Mouse (Mus musculus) hindbrain, embryonic 10.5 days (tissue): ENCODE measurements around the gene Utp3. TPM values are rescaled to one million over a fixed set of nuclear protein-coding genes. Genes with fewer than 3 reads are reported as not detected.
"Not testable (repeated sequence)": the region's sequence is repeated elsewhere in the genome, so short reads cannot be mapped to it uniquely, and the experiment has no call there.

Experiments used
- DNase-seq: peaks from one replicate; pipeline ENCODE4 v3.0.0-alpha.2; 2017; ENCODE audit warnings: low spot score
- H3K27ac ChIP-seq: fragments of 300-500 bp; sonication (generic); 2 replicates; pipeline ENCODE4 v1.5.1; 2016; ENCODE audit warnings: mild to moderate bottlenecking, moderate library complexity
- H3K27me3 ChIP-seq: fragments of 300-500 bp; sonication (generic); 2 replicates; pipeline ENCODE4 v1.6.1; 2016; ENCODE audit warnings: mild to moderate bottlenecking; ENCODE audit not compliant: poor library complexity, insufficient read depth, severe bottlenecking
- H3K36me3 ChIP-seq: fragments of 300-500 bp; sonication (generic); 2 replicates; pipeline ENCODE4 v1.6.1; 2016; ENCODE audit warnings: mild to moderate bottlenecking, moderate library complexity
- H3K4me1 ChIP-seq: fragments of 300-500 bp; sonication (generic); replicated peaks from 2 replicates; pipeline ENCODE4 v1.6.1; 2016; ENCODE audit warnings: mild to moderate bottlenecking
- H3K4me3 ChIP-seq: fragments of 300-500 bp; sonication (generic); 2 replicates; pipeline ENCODE4 v1.5.1; 2016; ENCODE audit warnings: mild to moderate bottlenecking, moderate library complexity
- H3K9me3 ChIP-seq: fragments of 300-500 bp; sonication (generic); 2 replicates; pipeline ENCODE4 v1.6.1; 2016; ENCODE audit warnings: mild to moderate bottlenecking, moderate library complexity
- WGBS: fragments of 180-500 bp; shearing (Covaris S2); methylation state at CpG from one replicate; pipeline ENCODE4 v1.1.7; 2016; 5-methylcytosine and 5-hydroxymethylcytosine counted together
- polyA plus RNA-seq: library from polyadenylated mRNA; unstranded; fragments of >200 nt; fragmentation: Nextera tagmentation; extraction: Ambion mirVana; gene quantifications from 2 replicates; pipeline ENCODE4 v1.2.1, GENCODE M21; 2016

The Utp3 gene
- 48.2 and 73.7 TPM in 2 replicates for polyA plus RNA-seq

GRCm38 (mm10) chr5:88554086-88554886, at the start of gene Utp3:
Gene Utp3 (plus strand): TSS chr5:88554462.
- WGBS, result under 1% methylated on average over 76 of the region's 76 CpGs
- Histone ChIP-seq H3K4me3 (peak within 1 kb of the TSS; percentile 91), H3K36me3 (peaks cover 25% of the 10 kb centered on the region)

DNA sequence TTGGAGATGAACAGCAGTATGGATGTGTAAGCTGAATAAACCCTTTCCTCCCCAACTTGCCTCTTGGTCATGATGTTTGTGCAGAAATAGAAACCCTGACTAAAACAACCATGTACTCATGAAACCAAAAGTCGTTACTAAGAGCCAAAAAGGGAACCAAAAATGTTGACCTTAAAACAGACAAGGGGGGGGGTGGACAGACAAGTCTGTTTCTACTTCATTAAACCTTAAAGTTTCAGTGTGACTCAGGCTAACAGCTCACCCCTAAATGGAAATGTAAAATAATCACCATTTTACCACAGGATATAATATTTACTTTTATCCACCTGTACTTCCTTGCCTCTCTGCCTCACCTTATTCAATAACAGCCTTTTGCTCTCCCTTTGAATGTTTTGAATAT, 45.7 kb upstream of the Utp3 start:
- no peak for DNase-seq
- Histone ChIP-seq H3K36me3 (no peaks in the 10 kb centered on the region), H3K27me3 (no peaks in the 10 kb centered on the region), H3K4me3 (no peak overlapping the region), H3K4me1 (no peaks in the 10 kb centered on the region), H3K9me3 (no peaks in the 10 kb centered on the region), H3K27ac (no peak overlapping the region)
- WGBS, result 67% methylated on average over 1 of the region's 1 CpGs

More at GRCm38 (mm10) chr5:88554086-88554886, at the start of gene Utp3:
- H3K27me3 ChIP-seq, result no peaks in the 10 kb centered on the region
- H3K9me3 ChIP-seq, result no peaks in the 10 kb centered on the region
- H3K27ac ChIP-seq, result peak within 1 kb of the TSS; percentile 94
- peak; percentile 96 for DNase-seq
- peaks cover 22% of the 10 kb centered on the region for H3K4me1 ChIP-seq

DNA sequence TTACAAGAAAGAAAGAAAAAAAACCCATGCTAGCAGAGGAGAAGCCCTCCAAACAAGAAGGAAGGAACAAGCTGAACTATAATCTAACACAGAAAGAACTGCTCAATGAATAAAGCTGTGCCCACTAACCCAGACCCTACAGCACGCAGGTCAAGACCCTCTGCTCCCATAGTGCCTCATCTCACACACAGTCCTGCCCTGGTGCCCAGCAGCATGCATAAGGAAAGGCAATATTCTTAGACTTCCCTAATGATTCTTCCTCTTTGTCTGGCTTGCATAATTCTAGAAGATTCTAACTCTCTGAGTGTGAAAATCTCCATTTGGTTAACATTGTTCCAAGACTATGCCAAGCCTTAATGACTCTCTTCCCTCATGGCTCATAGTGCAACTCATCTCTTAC, 45.3 kb upstream of the Utp3 start:
- H3K27me3 ChIP-seq, result no peaks in the 10 kb centered on the region

GRCm38 (mm10) chr5:88519232-88519631, 35.0 kb upstream of the Utp3 start:
- H3K4me3 ChIP-seq, result no peak overlapping the region
- no peaks in the 10 kb centered on the region for H3K27me3 ChIP-seq
- no peak overlapping the region for H3K27ac ChIP-seq
- no peaks in the 10 kb centered on the region for H3K36me3 ChIP-seq
- WGBS, result 11% methylated on average over 2 of the region's 2 CpGs
- DNase-seq, result no peak
- no peaks in the 10 kb centered on the region for H3K4me1 ChIP-seq
- no peaks in the 10 kb centered on the region for H3K9me3 ChIP-seq

More for the DNA sequence above, 45.3 kb upstream of the Utp3 start:
- no peaks in the 10 kb centered on the region for H3K36me3 ChIP-seq
- H3K4me3 ChIP-seq, result no peak overlapping the region
- 85% methylated on average over 1 of the region's 1 CpGs for WGBS
- H3K27ac ChIP-seq, result no peak overlapping the region
- no peaks in the 10 kb centered on the region for H3K4me1 ChIP-seq
- DNase-seq, result no peak
- no peaks in the 10 kb centered on the region for H3K9me3 ChIP-seq

DNA sequence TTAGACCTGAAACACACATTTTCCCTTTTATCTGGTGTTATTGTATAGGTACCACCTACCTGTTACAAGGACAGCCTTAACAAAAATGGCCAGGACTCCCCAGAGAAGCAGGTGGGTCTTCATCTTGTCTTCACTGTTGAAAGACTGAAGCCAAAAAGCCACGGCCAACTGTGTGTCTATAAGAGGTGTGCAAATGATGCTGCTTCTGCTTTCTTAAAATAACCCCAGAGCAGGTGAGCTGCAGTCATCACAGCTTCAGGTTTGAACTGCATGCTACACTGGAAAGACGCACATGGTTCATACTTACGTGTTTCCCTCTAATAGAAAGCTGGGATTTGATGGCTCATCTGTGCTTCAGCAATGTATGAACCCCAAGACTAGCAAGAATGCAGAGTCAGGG, 26.6 kb upstream of the Utp3 start, which contains the start of gene Jchain:
Jchain (minus strand) TSS at position 235 of the 400 bp plus-strand sequence.
- Histone ChIP-seq H3K4me3 (no peak within 1 kb of the TSS), H3K27ac (no peak within 1 kb of the TSS), H3K4me1 (no peaks in the 10 kb centered on the region), H3K9me3 (no peaks in the 10 kb centered on the region), H3K27me3 (no peaks in the 10 kb centered on the region), H3K36me3 (no peaks in the 10 kb centered on the region)
- WGBS, result 90% methylated on average over 3 of the region's 3 CpGs
- DNase-seq, result no peak

DNA sequence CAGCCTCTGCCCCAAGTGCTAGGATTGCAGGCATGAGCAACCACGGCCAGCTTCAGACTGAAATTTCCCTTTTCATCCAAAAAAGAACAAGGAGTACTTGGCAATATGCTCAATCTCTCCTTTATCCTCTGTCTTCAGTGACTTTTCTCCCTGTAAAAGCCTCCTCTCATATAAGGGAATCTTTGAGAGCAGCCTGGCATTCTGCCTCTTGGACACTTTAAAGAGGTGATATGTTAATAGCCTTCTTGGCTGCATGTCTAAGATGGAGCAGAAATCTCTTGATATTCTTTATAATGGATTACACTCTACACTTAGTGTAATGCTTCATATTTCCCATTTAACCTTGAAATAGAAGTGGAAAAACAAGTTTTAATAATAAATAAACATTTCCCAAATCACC, 23.4 kb upstream of the Utp3 start:
- Histone ChIP-seq H3K9me3 (no peaks in the 10 kb centered on the region), H3K4me1 (no peaks in the 10 kb centered on the region), H3K27ac (no peak overlapping the region), H3K27me3 (no peaks in the 10 kb centered on the region), H3K4me3 (no peak overlapping the region), H3K36me3 (no peaks in the 10 kb centered on the region)
- 73% methylated on average over 1 of the region's 1 CpGs for WGBS
- DNase-seq, result no peak

- H3K9me3 ChIP-seq, result no peaks in the 10 kb centered on the region
- H3K4me3 ChIP-seq, result no peak overlapping the region
- no peak overlapping the region for H3K27ac ChIP-seq
- 70% methylated on average over 3 of the region's 3 CpGs for WGBS
- no peaks in the 10 kb centered on the region for H3K27me3 ChIP-seq
- DNase-seq, result no peak
- H3K36me3 ChIP-seq, result no peaks in the 10 kb centered on the region
- H3K4me1 ChIP-seq, result no peaks in the 10 kb centered on the region
Measured at GRCm38 (mm10) chr5:88534697-88535096, 19.6 kb upstream of the Utp3 start.

DNA sequence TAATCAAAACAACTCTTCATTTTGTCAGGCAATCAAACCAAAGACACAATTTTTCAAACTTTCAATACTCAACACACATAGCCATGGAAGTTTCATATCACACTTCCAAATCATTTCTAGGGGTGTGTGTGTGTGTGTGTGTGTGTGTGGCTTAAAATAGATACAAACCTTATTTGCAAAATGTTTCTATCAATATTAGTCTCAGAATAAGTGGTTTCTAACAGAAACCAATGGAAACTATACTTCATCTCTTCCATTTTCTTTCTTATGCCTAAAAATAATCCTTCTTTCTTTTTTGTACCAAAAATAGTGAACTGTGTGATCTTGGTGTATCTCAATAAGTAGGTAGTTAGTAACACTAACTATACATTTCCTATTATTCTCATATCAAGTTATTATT, 13.4 kb upstream of the Utp3 start:
- DNase-seq, result no peak

DNA sequence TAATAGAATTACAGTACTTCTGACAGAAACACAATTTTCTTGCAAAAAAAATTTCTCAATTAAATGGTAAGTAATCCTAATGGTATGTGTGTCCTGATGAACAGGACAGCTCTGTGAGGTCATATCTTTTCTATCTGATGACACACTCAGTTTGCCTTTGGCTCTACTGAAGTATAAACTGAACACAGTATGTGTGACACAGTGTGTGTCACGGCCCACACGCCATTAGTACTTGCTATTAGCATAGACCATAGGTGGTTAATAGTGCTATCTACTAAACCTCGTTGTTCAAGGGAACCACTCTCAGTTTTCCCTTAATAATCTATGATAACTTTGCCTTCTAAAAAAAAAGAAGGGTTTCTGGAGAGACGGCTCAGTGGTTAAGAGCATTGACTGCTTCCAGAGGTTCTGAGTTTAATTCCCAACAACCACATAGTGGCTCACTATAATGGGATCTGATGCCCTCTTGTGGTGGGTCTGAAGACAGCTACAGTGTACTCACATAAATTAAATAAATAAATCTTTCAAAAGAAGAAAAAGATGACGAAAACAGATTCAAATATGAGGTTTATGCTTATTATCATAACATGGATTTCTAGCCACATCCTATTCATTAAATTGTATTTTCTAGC, 11.5 kb upstream of the Utp3 start:
- 62% methylated on average over 5 of the region's 5 CpGs for WGBS
- Histone ChIP-seq H3K9me3 (no peaks in the 10 kb centered on the region), H3K36me3 (no peaks in the 10 kb centered on the region), H3K4me1 (no peaks in the 10 kb centered on the region), H3K4me3 (no peak overlapping the region), H3K27ac (no peak overlapping the region), H3K27me3 (no peaks in the 10 kb centered on the region)
- no peak for DNase-seq

More for the DNA sequence above, 13.4 kb upstream of the Utp3 start:
- Histone ChIP-seq H3K4me3 (no peak overlapping the region), H3K9me3 (no peaks in the 10 kb centered on the region), H3K36me3 (no peaks in the 10 kb centered on the region), H3K4me1 (no peaks in the 10 kb centered on the region), H3K27me3 (no peaks in the 10 kb centered on the region), H3K27ac (no peak overlapping the region)

- 93% methylated on average over 1 of the region's 1 CpGs for WGBS
- not testable (repeated sequence) for H3K27ac ChIP-seq, DNase-seq, H3K9me3 ChIP-seq, H3K4me1 ChIP-seq, H3K4me3 ChIP-seq, H3K36me3 ChIP-seq, H3K27me3 ChIP-seq
Measured at GRCm38 (mm10) chr5:88544411-88544810, 9.9 kb upstream of the Utp3 start.

- 82% methylated on average over 7 of the region's 7 CpGs for WGBS
- DNase-seq, result no peak
- Histone ChIP-seq H3K27me3 (no peaks in the 10 kb centered on the region), H3K27ac (no peak overlapping the region), H3K9me3 (no peaks in the 10 kb centered on the region), H3K4me1 (no peaks in the 10 kb centered on the region), H3K36me3 (no peaks in the 10 kb centered on the region), H3K4me3 (no peak overlapping the region)
Measured at GRCm38 (mm10) chr5:88545536-88545935, 8.7 kb upstream of the Utp3 start.

- Histone ChIP-seq H3K27ac (peak overlapping the region; percentile 94), H3K36me3 (peaks cover 25% of the 10 kb centered on the region), H3K9me3 (no peaks in the 10 kb centered on the region), H3K27me3 (no peaks in the 10 kb centered on the region), H3K4me1 (peaks cover 22% of the 10 kb centered on the region), H3K4me3 (peak overlapping the region; percentile 91)
- 9% methylated on average over 29 of the region's 29 CpGs for WGBS
- DNase-seq, result no peak
Measured at GRCm38 (mm10) chr5:88553271-88554085, 784 bp upstream of the Utp3 start.

DNA sequence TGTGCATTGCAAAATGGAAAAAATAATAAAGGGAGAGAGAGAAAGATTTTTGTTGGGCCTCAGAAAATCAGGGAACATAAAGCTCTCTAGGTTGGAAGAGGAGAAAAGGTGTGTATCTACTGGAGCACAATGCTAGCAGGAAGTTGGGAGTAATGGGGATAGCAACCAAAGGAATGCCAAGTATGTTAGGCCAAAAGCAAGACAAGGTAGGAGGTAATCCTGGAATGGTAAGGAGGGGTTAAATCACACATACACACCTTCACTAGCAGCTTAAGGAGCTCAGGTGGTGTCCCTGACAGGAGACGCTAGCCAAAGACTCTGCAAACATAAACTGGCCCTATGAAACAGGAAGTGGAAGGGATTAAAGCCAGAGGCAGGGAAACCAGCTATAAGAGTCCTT, 4.7 kb downstream of the Utp3 start:
- no peaks in the 10 kb centered on the region for H3K27me3 ChIP-seq
- WGBS, result 46% methylated on average over 1 of the region's 1 CpGs

More for the DNA sequence above, 4.7 kb downstream of the Utp3 start:
- H3K9me3 ChIP-seq, result no peaks in the 10 kb centered on the region
- H3K27ac ChIP-seq, result no peak overlapping the region
- no peak overlapping the region for H3K4me3 ChIP-seq
- peaks cover 21% of the 10 kb centered on the region for H3K4me1 ChIP-seq
- peaks cover 25% of the 10 kb centered on the region for H3K36me3 ChIP-seq
- no peak for DNase-seq
